Mouse (Mus musculus) MEL (cell line): ENCODE measurements around the gene Spib. TPM values are rescaled to one million over a fixed set of nuclear protein-coding genes. Genes with fewer than 3 reads are reported as not detected.

Experiments
- DNase-seq: peaks from one replicate; pipeline ENCODE4 v3.0.0; 2011; ENCODE audit warnings: low read depth, low spot score
- H3K27ac ChIP-seq: 2 replicates; pipeline ENCODE4 v1.5.1; 2012; ENCODE audit warnings: low read depth, mild to moderate bottlenecking, control low read depth, low read length, moderate library complexity; ENCODE audit not compliant: control insufficient read depth
- H3K27me3 ChIP-seq, 2 experiments: fragments of 150-350 bp in 1 of 2; sonication (generic) in 1 of 2; 2 replicates each; pipeline ENCODE4 v1.6.1; 2012; ENCODE audit warnings: low read length in 2 of 2, mild to moderate bottlenecking in 2 of 2, improper control_type of control experiment in 1 of 2, moderate library complexity in 1 of 2; ENCODE audit not compliant: insufficient read depth in 2 of 2, control insufficient read depth in 1 of 2
- H3K36me3 ChIP-seq, 2 experiments: 2 replicates each; pipeline ENCODE4 v1.6.1; 2012 to 2014; ENCODE audit warnings: low read length in 2 of 2, improper control_type of control experiment in 1 of 2, inconsistent platforms in 1 of 2, mild to moderate bottlenecking in 1 of 2; ENCODE audit not compliant: insufficient read depth in 2 of 2, control insufficient read depth in 1 of 2
- H3K4me1 ChIP-seq, 2 experiments: fragments of 150-350 bp in 1 of 2; sonication (generic) in 1 of 2; 2 replicates each; pipeline ENCODE4 v1.6.1; 2012; ENCODE audit warnings: low read length in 2 of 2, improper control_type of control experiment in 1 of 2, mild to moderate bottlenecking in 1 of 2; ENCODE audit not compliant: insufficient read depth in 2 of 2, control insufficient read depth in 1 of 2
- H3K4me3 ChIP-seq, 2 experiments: fragments of 150-350 bp in 1 of 2; sonication (generic) in 1 of 2; 2 replicates each; pipeline ENCODE4 v1.5.1; 2012; ENCODE audit warnings: low read depth in 2 of 2, low read length in 2 of 2, mild to moderate bottlenecking in 2 of 2, moderate library complexity in 2 of 2, control low read depth in 1 of 2, improper control_type of control experiment in 1 of 2; ENCODE audit not compliant: control insufficient read depth in 1 of 2, insufficient read depth in 1 of 2
- H3K79me2 ChIP-seq: 2 replicates; pipeline ENCODE4 v1.6.1; 2012; ENCODE audit warnings: mild to moderate bottlenecking, low read length, moderate library complexity; ENCODE audit not compliant: control insufficient read depth, poor library complexity, insufficient read depth
- H3K9ac ChIP-seq: 2 replicates; pipeline ENCODE4 v1.6.1; 2012; ENCODE audit warnings: low read depth, mild to moderate bottlenecking, control low read depth, low read length, moderate library complexity; ENCODE audit not compliant: control insufficient read depth, poor library complexity, severe bottlenecking
- H3K9me3 ChIP-seq: fragments of 150-350 bp; sonication (generic); replicated peaks from 2 replicates; pipeline ENCODE4 v1.6.1; 2012; ENCODE audit warnings: mild to moderate bottlenecking, low read length, improper control_type of control experiment, moderate library complexity; ENCODE audit not compliant: insufficient read depth
- BHLHE40 ChIP-seq: IDR thresholded peaks from 2 replicates; pipeline ENCODE4 v1.6.1; 2012; ENCODE audit warnings: low read depth, mild to moderate bottlenecking, inconsistent platforms, low read length, improper control_type of control experiment, borderline replicate concordance
- CHD1 ChIP-seq: IDR thresholded peaks from 2 replicates; pipeline ENCODE4 v1.6.1; 2012; ENCODE audit warnings: low read depth, mild to moderate bottlenecking, inconsistent platforms, low read length, improper control_type of control experiment
- CTCF ChIP-seq, 3 experiments: IDR thresholded peaks in 2 of 3; conservative IDR thresholded peaks in 1 of 3; 2 replicates each; pipeline ENCODE4 v1.5.1; 2011 to 2012; ENCODE audit warnings: low read length in 3 of 3, low read depth in 2 of 3, mild to moderate bottlenecking in 2 of 3, improper control_type of control experiment in 1 of 3, inconsistent platforms in 1 of 3, mixed read lengths in 1 of 3, moderate library complexity in 1 of 3; ENCODE audit not compliant: control insufficient read depth in 1 of 3, insufficient read depth in 1 of 3, poor library complexity in 1 of 3, severe bottlenecking in 1 of 3
- E2F4 ChIP-seq: IDR thresholded peaks from 2 replicates; pipeline ENCODE4 v1.6.1; 2011; ENCODE audit warnings: low read depth, low read length, improper control_type of control experiment, borderline replicate concordance
- ELF1 ChIP-seq: IDR thresholded peaks from 2 replicates; pipeline ENCODE4 v1.6.1; 2014; ENCODE audit warnings: low read depth, mild to moderate bottlenecking, inconsistent platforms, low read length, improper control_type of control experiment, moderate library complexity
- ETS1 ChIP-seq: IDR thresholded peaks from 2 replicates; pipeline ENCODE4 v1.6.1; 2012; ENCODE audit warnings: low read depth, mild to moderate bottlenecking, inconsistent platforms, low read length, improper control_type of control experiment, moderate library complexity
- HCFC1 ChIP-seq: IDR thresholded peaks from 2 replicates; pipeline ENCODE4 v1.6.1; 2012; ENCODE audit warnings: low read depth, mild to moderate bottlenecking, inconsistent platforms, low read length, improper control_type of control experiment, moderate library complexity
- JUND ChIP-seq: IDR thresholded peaks from 2 replicates; pipeline ENCODE4 v1.6.1; 2011; ENCODE audit warnings: low read depth, mild to moderate bottlenecking, improper control_type of control experiment, low read length
- KAT2A ChIP-seq: conservative IDR thresholded peaks from 2 replicates; pipeline ENCODE4 v1.6.1; 2012; ENCODE audit warnings: low read depth, low read length, improper control_type of control experiment, inconsistent platforms
- MAFK ChIP-seq: IDR thresholded peaks from 2 replicates; pipeline ENCODE4 v1.6.1; 2011; ENCODE audit warnings: low read depth, mild to moderate bottlenecking, low read length, improper control_type of control experiment, borderline replicate concordance
- MAZ ChIP-seq: IDR thresholded peaks from 2 replicates; pipeline ENCODE4 v1.6.1; 2012; ENCODE audit warnings: low read depth, mild to moderate bottlenecking, inconsistent platforms, low read length, improper control_type of control experiment
- MEF2A ChIP-seq: IDR thresholded peaks from 2 replicates; pipeline ENCODE4 v1.6.1; 2014; ENCODE audit warnings: low read depth, mild to moderate bottlenecking, inconsistent platforms, low read length, improper control_type of control experiment; ENCODE audit not compliant: poor library complexity, insufficient replicate concordance, severe bottlenecking; ENCODE audit errors: extremely low read depth
- POLR2A ChIP-seq, 2 experiments: IDR thresholded peaks; 2 replicates each; pipeline ENCODE4 v1.6.1; 2011 to 2012; ENCODE audit warnings: low read length in 2 of 2, mild to moderate bottlenecking in 2 of 2, control low read depth in 1 of 2, improper control_type of control experiment in 1 of 2, low read depth in 1 of 2, moderate library complexity in 1 of 2; ENCODE audit not compliant: control insufficient read depth in 1 of 2, insufficient read depth in 1 of 2, poor library complexity in 1 of 2
- RAD21 ChIP-seq: IDR thresholded peaks from 2 replicates; pipeline ENCODE4 v1.6.1; 2011; ENCODE audit warnings: mild to moderate bottlenecking, low read depth, low read length, improper control_type of control experiment
- RCOR1 ChIP-seq: IDR thresholded peaks from 2 replicates; pipeline ENCODE4 v1.6.1; 2012; ENCODE audit warnings: low read depth, mild to moderate bottlenecking, inconsistent platforms, low read length, improper control_type of control experiment
- SIN3A ChIP-seq: IDR thresholded peaks from 2 replicates; pipeline ENCODE4 v1.6.1; 2012; ENCODE audit warnings: low read length, improper control_type of control experiment, inconsistent platforms
- TAL1 ChIP-seq: IDR thresholded peaks from 2 replicates; pipeline ENCODE4 v1.6.1; 2012; ENCODE audit warnings: mild to moderate bottlenecking, inconsistent platforms, low read length, moderate library complexity, mixed read lengths
- TBP ChIP-seq: IDR thresholded peaks from 2 replicates; pipeline ENCODE4 v1.8.0; 2011; ENCODE audit warnings: low read depth, low read length, improper control_type of control experiment
- UBTF ChIP-seq: IDR thresholded peaks from 2 replicates; pipeline ENCODE4 v1.6.1; 2012; ENCODE audit warnings: low read depth, mild to moderate bottlenecking, inconsistent platforms, low read length, improper control_type of control experiment, moderate library complexity, borderline replicate concordance; ENCODE audit not compliant: insufficient read depth
- USF2 ChIP-seq, 2 experiments: IDR thresholded peaks; 2 replicates each; pipeline ENCODE4 v1.6.1; 2011 to 2012; ENCODE audit warnings: improper control_type of control experiment in 2 of 2, low read length in 2 of 2, borderline replicate concordance in 1 of 2, inconsistent platforms in 1 of 2, low read depth in 1 of 2, mild to moderate bottlenecking in 1 of 2; ENCODE audit not compliant: insufficient read depth in 1 of 2
- ZC3H11A ChIP-seq: IDR thresholded peaks from 2 replicates; pipeline ENCODE4 v1.6.1; 2012; ENCODE audit warnings: low read depth, mild to moderate bottlenecking, inconsistent platforms, low read length, improper control_type of control experiment
- ZKSCAN1 ChIP-seq: IDR thresholded peaks from 2 replicates; pipeline ENCODE4 v1.6.1; 2012; ENCODE audit warnings: low read depth, mild to moderate bottlenecking, inconsistent platforms, low read length, improper control_type of control experiment, moderate library complexity
- ZMIZ1 ChIP-seq: IDR thresholded peaks from 2 replicates; pipeline ENCODE4 v1.6.1; 2012; ENCODE audit warnings: low read depth, mild to moderate bottlenecking, inconsistent platforms, low read length, improper control_type of control experiment, moderate library complexity
- ZNF384 ChIP-seq: IDR thresholded peaks from 2 replicates; pipeline ENCODE4 v1.6.1; 2012; ENCODE audit warnings: low read depth, mild to moderate bottlenecking, inconsistent platforms, low read length, improper control_type of control experiment
- polyA plus RNA-seq, 2 experiments: library from polyadenylated mRNA; stranded (reverse) in 1 of 2; unstranded in 1 of 2; fragments of >175 nt in 1 of 2; fragments of >200 nt in 1 of 2; gene quantifications; 2 replicates each; pipeline versions ENCODE4 v1.2.1 to v1.2.4; 2012; ENCODE audit warnings: low replicate concordance in 2 of 2, low read depth in 1 of 2; ENCODE audit not compliant: insufficient read length in 2 of 2, insufficient read depth in 1 of 2, missing spikeins in 1 of 2
- total RNA-seq: library from RNA; depleted of rRNA; stranded (reverse); fragments of 300-350 nt; gene quantifications from 2 replicates; pipeline ENCODE4 v1.2.3, GENCODE M21; 2012

Spib gene
- total and polyA plus RNA-seq, 3 experiments, result 0.04 to 0.13 TPM; not detected in 1

DNA sequence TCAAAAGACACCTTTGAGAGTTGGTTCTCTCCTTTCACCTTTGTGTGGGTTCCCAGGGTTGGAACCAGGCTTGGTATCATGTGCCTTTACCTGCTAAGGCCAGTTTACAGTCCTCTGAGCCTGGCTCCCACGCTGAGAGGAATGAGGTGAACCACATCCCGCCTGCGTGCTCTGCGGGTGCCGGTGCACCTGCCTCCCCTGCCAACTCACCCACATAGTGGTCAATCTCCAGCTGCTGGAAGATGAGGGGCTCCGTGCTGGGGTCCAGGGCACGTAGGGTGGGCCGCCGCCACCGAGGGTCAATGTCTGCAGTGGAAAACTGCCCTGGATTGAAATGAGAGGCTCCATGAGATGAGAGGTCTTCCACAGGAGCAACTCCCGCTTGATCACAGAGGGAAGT, 10.7 kb upstream of the Spib start:
- Histone ChIP-seq H3K79me2 (peaks cover 15% of the 10 kb centered on the region), H3K4me3 (no peak overlapping the region), H3K9ac (no peak overlapping the region), H3K9me3 (no peaks in the 10 kb centered on the region), H3K4me1 (peaks cover 0 to 4% of the 10 kb centered on the region in 2 experiments; a peak in 2 of 4 replicates), H3K27me3 (no peaks in the 10 kb centered on the region), H3K36me3 (no peaks in the 10 kb centered on the region; a peak in 1 of 4 replicates), H3K27ac (no peak overlapping the region)
- TF ChIP-seq KAT2A (no peak), RAD21 (no peak), ZMIZ1 (no peak), HCFC1 (no peak), BHLHE40 (no peak), MAZ (no peak), E2F4 (no peak), SIN3A (no peak), JUND (no peak), POLR2A (IDR thresholded peaks at IDR 0.05; ENCODE audit: control insufficient read depth in 1 of 2, insufficient read depth in 1 of 2, low read depth in 1 of 2, low read length in 2 of 2, poor library complexity in 1 of 2) (no peak), TAL1 (no peak), CHD1 (no peak), ZNF384 (no peak), MEF2A (no peak), ELF1 (no peak), ZKSCAN1 (no peak), CTCF (IDR thresholded peaks at IDR 0.05 in 2 of 3, conservative IDR thresholded peaks at IDR 0.05 in 1 of 3; ENCODE audit: control insufficient read depth in 1 of 3, insufficient read depth in 1 of 3, low read depth in 2 of 3, low read length in 3 of 3, poor library complexity in 1 of 3, severe bottlenecking in 1 of 3) (no peak), ETS1 (no peak), UBTF (no peak), RCOR1 (no peak)
- no peak for DNase-seq

DNA sequence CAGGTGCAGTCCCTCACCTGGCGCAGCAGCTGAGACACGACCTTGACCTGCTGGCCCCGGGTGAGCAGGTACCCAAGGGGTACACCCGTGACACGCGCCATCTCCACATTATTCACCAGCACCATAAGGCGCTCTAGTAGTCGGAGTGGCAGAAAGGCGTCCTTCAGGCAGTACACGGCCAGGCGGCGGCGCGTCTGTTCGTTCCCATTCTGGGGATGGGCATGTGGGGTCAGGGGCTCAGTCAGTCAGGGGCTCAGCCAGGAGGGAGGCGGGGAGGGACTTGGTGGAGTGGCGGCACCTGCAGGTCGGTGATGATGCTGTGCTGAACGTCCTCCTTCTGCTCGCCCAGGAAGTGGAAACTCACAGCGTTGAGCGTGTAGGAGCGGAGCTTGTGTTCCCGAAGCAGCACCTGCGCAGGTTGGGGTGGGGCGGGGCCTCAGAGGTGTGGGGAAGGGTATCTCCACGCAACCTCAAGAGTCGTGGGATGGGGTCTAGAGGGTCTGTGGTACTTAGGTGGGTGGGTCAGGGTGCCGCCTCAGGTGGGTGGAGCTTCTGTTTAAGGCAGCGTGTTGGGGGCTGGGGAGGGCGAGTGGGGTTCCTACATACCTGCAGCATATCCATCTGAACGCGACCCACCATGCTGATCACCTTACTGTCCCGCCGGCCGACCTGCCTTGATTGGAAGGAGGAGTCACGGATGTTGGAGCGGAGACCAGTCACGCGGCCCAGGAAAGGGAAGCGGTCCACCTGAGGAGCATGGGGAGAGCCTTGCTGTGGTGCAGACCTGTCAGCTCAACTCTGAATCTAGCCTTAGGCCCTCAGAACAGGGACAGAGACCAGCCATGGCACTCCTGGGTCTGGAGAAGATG, 7.1 kb upstream of the Spib start:
- DNase-seq, result no peak
- Histone ChIP-seq H3K27me3 (no peaks in the 10 kb centered on the region), H3K9ac (no peak overlapping the region), H3K4me3 (no peak overlapping the region)
- TF ChIP-seq MAFK (no peak), SIN3A (no peak), USF2 (IDR thresholded peaks at IDR 0.05; ENCODE audit: borderline replicate concordance in 1 of 2, insufficient read depth in 1 of 2, low read depth in 1 of 2, low read length in 2 of 2) (no peak), KAT2A (no peak), TBP (no peak), E2F4 (no peak), HCFC1 (no peak), MEF2A (no peak), CTCF (IDR thresholded peaks at IDR 0.05 in 2 of 3, conservative IDR thresholded peaks at IDR 0.05 in 1 of 3; ENCODE audit: control insufficient read depth in 1 of 3, insufficient read depth in 1 of 3, low read depth in 2 of 3, low read length in 3 of 3, poor library complexity in 1 of 3, severe bottlenecking in 1 of 3) (no peak), ZC3H11A (no peak), BHLHE40 (no peak)
- TF ChIP-seq, all 39 proteins: peak for 0
- Histone ChIP-seq H3K9me3 (no peaks in the 10 kb centered on the region), H3K79me2 (no peaks in the 10 kb centered on the region), H3K36me3 (no peaks in the 10 kb centered on the region), H3K27ac (no peak overlapping the region), H3K4me1 (no peaks in the 10 kb centered on the region)
